Mouse (Mus musculus) forebrain, embryonic 13.5 days (tissue): ENCODE data around the gene Hpd. TPM values are rescaled to one million over a fixed set of nuclear protein-coding genes. Genes with fewer than 3 reads are reported as not detected.
A peak's percentile ranks its signal among the peaks of the same experiment; 100 is the strongest.

Experiments
- ATAC-seq: fragments of 200-750 bp; cut with Nextera tagmentation; 2 replicates; pipeline ENCODE4 v1.8.0; 2017
- H3K27ac ChIP-seq: fragments of 300-500 bp; sonication (generic); 2 replicates; pipeline ENCODE4 v1.5.1; 2015; ENCODE audit warnings: inconsistent platforms, mild to moderate bottlenecking, moderate library complexity
- H3K27me3 ChIP-seq: fragments of 300-500 bp; sonication (generic); 2 replicates; pipeline ENCODE4 v1.6.1; 2015; ENCODE audit warnings: mild to moderate bottlenecking, inconsistent platforms
- H3K36me3 ChIP-seq: fragments of 300-500 bp; sonication (generic); 2 replicates; pipeline ENCODE4 v1.6.1; 2015; ENCODE audit warnings: mild to moderate bottlenecking, inconsistent platforms; ENCODE audit not compliant: poor library complexity, severe bottlenecking
- H3K4me1 ChIP-seq: fragments of 300-500 bp; sonication (generic); 2 replicates; pipeline ENCODE4 v1.6.1; 2015; ENCODE audit warnings: inconsistent platforms
- H3K4me2 ChIP-seq: fragments of 300-500 bp; sonication (generic); 2 replicates; pipeline ENCODE4 v1.6.1; 2015; ENCODE audit warnings: inconsistent platforms, mild to moderate bottlenecking, moderate library complexity
- H3K4me3 ChIP-seq: fragments of 300-500 bp; sonication (generic); 2 replicates; pipeline ENCODE4 v1.5.1; 2015; ENCODE audit warnings: mild to moderate bottlenecking, inconsistent platforms
- H3K9ac ChIP-seq: fragments of 300-500 bp; sonication (generic); 2 replicates; pipeline ENCODE4 v1.6.1; 2015; ENCODE audit warnings: mild to moderate bottlenecking, inconsistent platforms
- H3K9me3 ChIP-seq: fragments of 300-500 bp; sonication (generic); replicated peaks from 2 replicates; pipeline ENCODE4 v1.6.1; 2016; ENCODE audit warnings: inconsistent platforms
- whole genome bisulfite sequencing: fragments of 180-500 bp; shearing (Covaris S2); methylation state at CpG from one replicate; pipeline ENCODE4 v1.1.7; 2015; 5-methylcytosine and 5-hydroxymethylcytosine counted together
- polyA plus RNA-seq: library from polyadenylated mRNA; unstranded; fragments of >200 nt; fragmentation: Nextera tagmentation; extraction: Ambion mirVana; gene quantifications from 2 replicates; pipeline ENCODE4 v1.2.1, GENCODE M21; 2015

Gene Hpd
- polyA plus RNA-seq, 1 experiment from 2014 or later, result not detected

DNA sequence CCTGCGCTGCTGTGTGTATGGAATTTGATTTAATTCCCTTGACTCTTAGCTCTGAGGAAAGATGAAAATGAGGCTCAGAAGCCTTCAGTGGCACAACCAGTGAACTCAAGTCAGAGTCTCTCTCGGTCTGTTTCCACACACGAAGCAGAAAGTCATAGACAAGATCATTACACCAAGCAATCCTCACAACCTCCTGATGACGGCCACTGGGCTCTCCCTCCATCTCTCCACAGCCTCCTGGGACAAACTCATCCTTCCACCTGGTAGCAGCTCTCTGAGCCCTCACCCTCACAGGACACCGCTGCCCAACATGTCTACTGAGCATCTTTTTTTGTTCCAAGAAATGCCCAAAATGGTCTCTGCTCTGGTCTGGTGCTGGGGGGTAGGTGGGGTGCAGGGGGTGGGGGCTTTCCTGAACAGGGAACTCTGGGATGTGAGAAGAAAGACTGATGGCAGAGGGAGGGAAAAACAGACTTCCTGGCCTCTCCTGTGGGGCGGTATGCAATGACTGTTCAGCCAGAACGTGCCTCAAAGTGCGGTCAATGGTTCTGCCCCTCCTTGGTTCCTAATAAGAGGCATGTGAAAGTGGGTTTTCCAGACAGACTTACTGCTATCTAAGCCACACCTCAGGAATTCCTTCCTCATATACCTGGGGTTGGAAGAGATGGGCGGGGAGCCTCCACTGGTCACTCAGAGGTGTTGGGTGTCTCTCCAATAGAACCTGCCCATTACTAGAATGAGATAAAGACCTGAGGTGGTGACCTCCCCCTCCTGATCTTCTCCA is 52.3 kb downstream of the Hpd start:
- Histone ChIP-seq H3K9me3 (no peaks in the 10 kb centered on the region), H3K4me1 (peaks cover 40% of the 10 kb centered on the region)

DNA sequence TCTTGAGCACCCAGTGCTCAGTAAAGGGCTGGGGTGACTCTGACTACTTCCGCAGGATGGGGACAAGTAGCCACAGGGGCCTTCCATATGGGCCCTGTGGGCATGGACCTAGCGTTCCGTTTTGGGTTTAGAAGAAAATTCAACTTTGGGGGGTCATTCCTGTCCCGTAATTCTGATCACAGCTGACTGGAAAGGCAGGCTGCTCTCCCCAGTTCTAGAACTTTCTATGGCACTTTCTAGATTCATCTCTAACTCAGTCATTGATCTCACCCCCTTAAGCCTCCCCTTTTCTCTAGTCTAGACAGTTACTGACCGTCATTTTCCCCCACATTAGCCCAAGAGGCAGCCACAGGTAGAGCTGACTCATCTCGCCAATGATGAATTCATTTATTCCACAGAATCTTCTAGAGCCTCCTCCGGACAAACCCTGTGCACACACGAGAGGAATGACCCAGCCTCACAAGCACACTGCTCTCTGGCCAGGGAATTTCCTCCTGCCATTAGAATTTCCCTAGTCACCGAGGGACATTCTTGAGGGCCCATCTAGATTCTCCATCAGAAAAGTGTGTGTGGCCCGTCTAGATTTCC is 53.3 kb downstream of the Hpd start:
- ATAC-seq, result no peak
- WGBS, result 85% methylated on average over 10 of the region's 10 CpGs
- H3K36me3 ChIP-seq, result peaks cover 64% of the 10 kb centered on the region

More for the DNA sequence above, 52.3 kb downstream of the Hpd start:
- Histone ChIP-seq H3K27me3 (no peaks in the 10 kb centered on the region), H3K36me3 (peaks cover 69% of the 10 kb centered on the region), H3K27ac (peak overlapping the region; percentile 27), H3K4me3 (no peak overlapping the region), H3K9ac (no peak overlapping the region), H3K4me2 (no peak overlapping the region)
- 91% methylated on average over 9 of the region's 9 CpGs for WGBS
- ATAC-seq, result no peak

DNA sequence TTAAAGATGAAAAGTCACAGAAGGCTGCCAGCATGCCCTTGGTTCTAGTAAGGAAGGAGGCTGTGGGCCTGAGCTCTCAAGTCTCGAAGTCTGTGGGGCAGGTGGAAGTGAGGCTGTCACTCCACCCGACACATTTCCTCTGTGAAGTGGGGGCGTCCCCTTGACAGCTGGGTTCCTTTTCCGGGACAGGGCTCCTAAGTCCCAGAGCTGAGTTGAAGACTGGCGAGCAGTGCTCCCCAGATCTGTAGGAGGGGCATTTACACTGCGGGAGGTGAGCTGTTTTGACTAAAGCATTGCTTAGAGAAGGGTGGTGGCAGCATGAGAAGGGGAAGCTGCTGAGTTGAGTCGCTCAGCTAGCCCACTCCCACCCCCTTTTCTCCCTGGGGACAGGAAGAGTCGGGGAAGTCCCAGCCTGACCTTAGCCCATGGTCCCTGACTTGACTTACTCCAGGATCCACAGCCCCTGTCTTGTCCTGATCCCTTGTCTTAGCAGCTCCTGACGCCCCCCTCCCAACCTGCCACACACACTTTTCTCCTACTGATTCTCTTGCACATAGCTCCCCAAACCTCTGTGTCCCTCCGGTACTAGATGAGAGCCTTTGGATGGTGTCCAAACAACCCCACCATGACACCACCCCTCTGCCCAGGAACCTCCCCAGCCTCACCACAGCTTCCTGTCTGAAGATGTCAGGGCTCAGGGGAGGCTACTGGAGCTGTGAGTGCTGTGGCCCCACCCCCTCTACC is 53.9 kb downstream of the Hpd start:
- Histone ChIP-seq H3K27me3 (no peaks in the 10 kb centered on the region), H3K9me3 (no peaks in the 10 kb centered on the region), H3K4me3 (no peak overlapping the region), H3K4me2 (no peak overlapping the region), H3K4me1 (peaks cover 24% of the 10 kb centered on the region), H3K9ac (no peak overlapping the region), H3K36me3 (peaks cover 63% of the 10 kb centered on the region), H3K27ac (no peak overlapping the region)
- no peak for ATAC-seq
- 68% methylated on average over 10 of the region's 10 CpGs for WGBS

More for the DNA sequence above, 53.3 kb downstream of the Hpd start:
- Histone ChIP-seq H3K9me3 (no peaks in the 10 kb centered on the region), H3K4me1 (peaks cover 30% of the 10 kb centered on the region), H3K4me2 (no peak overlapping the region), H3K27ac (no peak overlapping the region), H3K27me3 (no peaks in the 10 kb centered on the region), H3K4me3 (no peak overlapping the region), H3K9ac (no peak overlapping the region)

- ATAC-seq, result no peak
- H3K27ac ChIP-seq, result no peak overlapping the region
- H3K9ac ChIP-seq, result no peak overlapping the region
- peaks cover 73% of the 10 kb centered on the region for H3K36me3 ChIP-seq
- H3K4me3 ChIP-seq, result no peak overlapping the region
- WGBS, result 79% methylated on average over 6 of the region's 6 CpGs
- no peaks in the 10 kb centered on the region for H3K27me3 ChIP-seq
- H3K4me1 ChIP-seq, result peaks cover 8% of the 10 kb centered on the region
- no peaks in the 10 kb centered on the region; the same call in 1 of the 2 replicates for H3K9me3 ChIP-seq
- H3K4me2 ChIP-seq, result no peak overlapping the region
These were observed 55.5 kb downstream of the Hpd start for GRCm38 (mm10) chr5:123127031-123127430.

DNA sequence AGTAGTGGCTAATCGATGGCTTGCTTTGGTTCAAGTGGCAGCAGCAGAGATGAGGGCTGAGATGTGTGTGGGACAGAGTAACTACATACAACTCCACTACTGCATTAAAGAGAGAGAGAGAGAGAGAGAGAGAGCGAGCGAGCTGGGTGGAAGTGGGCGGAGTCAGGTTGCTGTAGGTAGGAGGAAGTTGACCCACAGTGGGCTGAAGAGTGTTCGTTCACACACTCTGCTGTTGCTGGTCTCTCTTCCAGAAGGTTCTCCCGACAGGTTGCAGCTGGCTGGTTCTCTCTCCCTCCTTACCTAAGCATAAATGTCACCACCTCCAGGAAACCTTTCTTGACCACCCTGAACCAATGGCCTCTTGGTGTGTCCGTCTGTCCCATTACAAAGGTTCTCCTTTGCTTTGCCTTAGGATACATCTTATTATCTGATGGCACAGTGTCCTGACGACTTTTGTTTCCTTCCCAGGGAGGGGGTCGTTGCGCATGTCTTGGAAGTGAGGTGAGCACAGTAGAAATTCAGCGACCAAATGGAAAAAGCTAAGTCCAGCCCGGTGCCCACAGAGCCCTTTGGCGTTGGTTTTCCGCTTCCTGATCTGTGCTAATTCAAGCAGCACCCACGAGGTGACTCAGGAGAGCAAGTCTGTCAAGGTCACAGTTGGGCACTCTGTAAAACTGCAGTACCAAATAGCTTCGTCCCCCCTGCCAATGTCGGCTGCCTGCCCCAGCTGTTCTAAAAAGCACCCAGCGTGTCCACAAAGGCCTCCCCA is 56.7 kb downstream of the Hpd start:
- WGBS, result 87% methylated on average over 18 of the region's 18 CpGs
- no peaks in the 10 kb centered on the region for H3K27me3 ChIP-seq
- ATAC-seq, result no peak

DNA sequence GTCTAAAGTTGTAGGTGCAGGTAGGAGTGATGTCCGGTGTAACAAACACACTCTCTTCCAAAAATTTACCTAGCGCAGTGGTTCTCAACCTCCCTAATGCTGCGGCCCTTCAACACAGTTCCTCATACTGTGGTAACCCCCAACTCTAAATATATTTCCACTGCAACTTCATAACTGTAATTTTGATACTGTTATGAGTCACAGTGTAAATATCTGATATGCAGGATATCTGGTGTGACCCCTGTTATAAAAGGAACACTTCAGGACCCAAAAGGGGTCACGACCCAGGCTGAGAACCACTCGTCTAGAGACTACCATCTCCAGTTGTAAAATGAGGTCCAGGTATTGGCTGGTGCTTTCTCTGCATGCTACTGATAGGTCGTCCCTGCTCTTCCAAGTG is 57.4 kb downstream of the Hpd start:
- no peak overlapping the region for H3K27ac ChIP-seq
- no peaks in the 10 kb centered on the region for H3K4me1 ChIP-seq
- H3K9ac ChIP-seq, result no peak overlapping the region
- no peak for ATAC-seq
- no peaks in the 10 kb centered on the region; the same call in 1 of the 2 replicates for H3K9me3 ChIP-seq
- H3K4me2 ChIP-seq, result no peak overlapping the region
- no peaks in the 10 kb centered on the region for H3K27me3 ChIP-seq
- WGBS, result 87% methylated on average over 6 of the region's 6 CpGs
- peaks cover 62% of the 10 kb centered on the region for H3K36me3 ChIP-seq
- no peak overlapping the region for H3K4me3 ChIP-seq

More for the DNA sequence above, 56.7 kb downstream of the Hpd start:
- no peak overlapping the region for H3K9ac ChIP-seq
- no peak overlapping the region for H3K4me3 ChIP-seq
- no peak overlapping the region for H3K27ac ChIP-seq
- peaks cover 69% of the 10 kb centered on the region for H3K36me3 ChIP-seq
- no peaks in the 10 kb centered on the region; the same call in 1 of the 2 replicates for H3K9me3 ChIP-seq
- no peak overlapping the region for H3K4me2 ChIP-seq
- no peaks in the 10 kb centered on the region for H3K4me1 ChIP-seq

- no peaks in the 10 kb centered on the region for H3K4me1 ChIP-seq
- no peak overlapping the region for H3K4me3 ChIP-seq
- no peaks in the 10 kb centered on the region for H3K27me3 ChIP-seq
- H3K4me2 ChIP-seq, result no peak overlapping the region
- WGBS, result 82% methylated on average over 4 of the region's 4 CpGs
- no peak for ATAC-seq
- H3K9ac ChIP-seq, result no peak overlapping the region
- H3K9me3 ChIP-seq, result no peaks in the 10 kb centered on the region; the same call in 1 of the 2 replicates
- H3K27ac ChIP-seq, result no peak overlapping the region
- peaks cover 41% of the 10 kb centered on the region for H3K36me3 ChIP-seq
These were observed 60.3 kb downstream of the Hpd start for GRCm38 (mm10) chr5:123122181-123122580.

Other genes starting within 250 kb of the Hpd start
- gene Kdm2b, start 192.9 kb downstream of the Hpd start, polyA plus RNA-seq, result 107 and 108 TPM in 2 replicates
- 10.6 and 10.8 TPM in 2 replicates for gene Orai1, start 167.7 kb downstream of the Hpd start, polyA plus RNA-seq
- 0.79 and 1.1 TPM in 2 replicates for gene Morn3, start 135.7 kb downstream of the Hpd start, polyA plus RNA-seq
- gene Tmem120b, start 114.3 kb downstream of the Hpd start, polyA plus RNA-seq, result 10.9 and 11.0 TPM in 2 replicates
- gene Rhof, start 50.0 kb downstream of the Hpd start, polyA plus RNA-seq, result 4.3 and 5.0 TPM in 2 replicates
- 13.4 and 13.9 TPM in 2 replicates for gene Setd1b, start 40.5 kb downstream of the Hpd start, polyA plus RNA-seq
- gene Psmd9, start 13.3 kb downstream of the Hpd start, polyA plus RNA-seq, result 75.5 and 77.3 TPM in 2 replicates
- gene Wdr66, start 69.4 kb upstream of the Hpd start, polyA plus RNA-seq, result 1.5 and 2.1 TPM in 2 replicates
- gene Bcl7a, start 161.1 kb upstream of the Hpd start, polyA plus RNA-seq, result 66.4 and 75.0 TPM in 2 replicates
- 14.0 and 15.0 TPM in 2 replicates for gene Mlxip, start 212.1 kb upstream of the Hpd start, polyA plus RNA-seq